Mouse (Mus musculus) adipocyte (in vitro differentiated cells): Measurements from ENCODE around the gene Sptbn4.
"Not testable (repeated sequence)": the region's sequence is repeated elsewhere in the genome, so short reads cannot be mapped to it uniquely, and the experiment has no call there.

Experiments
- DNase-seq: peaks from one replicate; pipeline ENCODE4 v3.0.0-alpha.2; 2016; ENCODE audit warnings: low spot score

Gene Sptbn4

GRCm38 (mm10) chr7:27447419-27448286 lies at the start of gene Sptbn4, which contains the start of gene Blvrb:
TSS of gene Sptbn4 (minus strand) at chr7:27447686.
TSS of gene Blvrb (plus strand) at chr7:27447978.
- DNase-seq: peak; percentile 97

DNA sequence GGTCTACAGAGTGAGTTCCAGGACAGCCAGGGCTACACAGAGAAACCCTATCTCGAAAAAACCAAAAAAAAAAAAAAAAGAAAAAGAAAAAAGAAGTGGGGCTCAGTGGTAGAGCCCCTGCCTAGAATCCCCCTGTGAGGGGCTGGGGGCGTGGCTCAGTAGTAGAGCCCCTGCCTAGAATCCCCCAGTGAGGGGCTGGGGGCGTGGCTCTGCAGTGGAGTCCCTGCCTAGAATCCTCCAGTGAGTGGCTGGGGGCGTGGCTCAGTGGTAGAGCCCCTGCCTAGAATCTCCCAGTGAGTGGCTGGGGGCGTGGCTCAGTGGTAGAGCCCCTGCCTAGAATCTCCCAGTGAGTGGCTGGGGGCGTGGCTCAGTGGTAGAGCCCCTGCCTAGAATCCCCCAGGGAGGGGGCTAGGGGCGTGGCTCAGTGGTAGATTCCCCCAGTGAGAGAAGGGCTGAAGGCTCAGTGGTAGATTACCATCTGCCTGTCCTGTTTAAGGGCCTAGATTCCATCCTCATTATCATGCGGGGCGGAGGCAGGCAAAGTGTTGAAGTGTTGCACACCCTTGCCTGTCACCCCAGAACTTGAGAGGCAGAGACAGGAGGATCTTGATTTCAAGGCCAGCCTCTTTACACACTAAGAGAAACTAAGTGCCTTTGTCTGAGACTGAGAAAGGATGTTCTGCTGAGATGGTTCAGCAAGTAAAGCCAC lies 47.3 kb upstream of the Sptbn4 start:
- not testable (repeated sequence) for DNase-seq

GRCm38 (mm10) chr7:27493450-27493849 lies 46.0 kb upstream of the Sptbn4 start:
- DNase-seq: no peak

DNA sequence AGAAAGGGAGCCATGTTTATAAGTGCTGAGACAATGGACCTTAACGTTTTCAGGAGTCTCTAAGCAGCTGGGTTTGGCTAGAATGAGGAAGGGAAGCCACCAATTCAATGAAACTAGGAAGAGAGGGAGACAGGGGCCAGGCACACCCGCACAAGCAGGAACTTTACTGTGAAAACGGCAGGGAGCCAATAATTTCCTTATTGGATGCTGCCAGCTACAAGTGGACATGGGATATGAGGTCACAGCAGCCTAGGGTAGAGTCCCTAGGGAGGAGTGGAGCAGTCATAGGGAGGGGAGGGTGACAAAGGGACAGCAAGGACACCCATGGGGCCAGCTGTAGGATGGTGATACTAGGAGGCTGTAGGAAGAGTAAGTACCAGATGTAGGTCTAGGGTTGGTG lies 45.5 kb upstream of the Sptbn4 start:
- no peak for DNase-seq

- DNase-seq: no peak
Measured at GRCm38 (mm10) chr7:27491856-27492255, 44.4 kb upstream of the Sptbn4 start.

GRCm38 (mm10) chr7:27490543-27491329 lies 43.2 kb upstream of the Sptbn4 start:
- peak; percentile 87 for DNase-seq

- no peak for DNase-seq
Measured at GRCm38 (mm10) chr7:27490227-27490542, 42.7 kb upstream of the Sptbn4 start.

- DNase-seq: no peak
Measured at GRCm38 (mm10) chr7:27489270-27489869, 41.9 kb upstream of the Sptbn4 start.

- DNase-seq: peak; percentile 54
Measured at GRCm38 (mm10) chr7:27487740-27488268, 40.3 kb upstream of the Sptbn4 start.

GRCm38 (mm10) chr7:27486770-27487697 lies 39.5 kb upstream of the Sptbn4 start, which contains the start of gene Sertad1:
TSS of gene Sertad1 (plus strand) at chr7:27486910.
- peak; percentile 97 for DNase-seq

DNA sequence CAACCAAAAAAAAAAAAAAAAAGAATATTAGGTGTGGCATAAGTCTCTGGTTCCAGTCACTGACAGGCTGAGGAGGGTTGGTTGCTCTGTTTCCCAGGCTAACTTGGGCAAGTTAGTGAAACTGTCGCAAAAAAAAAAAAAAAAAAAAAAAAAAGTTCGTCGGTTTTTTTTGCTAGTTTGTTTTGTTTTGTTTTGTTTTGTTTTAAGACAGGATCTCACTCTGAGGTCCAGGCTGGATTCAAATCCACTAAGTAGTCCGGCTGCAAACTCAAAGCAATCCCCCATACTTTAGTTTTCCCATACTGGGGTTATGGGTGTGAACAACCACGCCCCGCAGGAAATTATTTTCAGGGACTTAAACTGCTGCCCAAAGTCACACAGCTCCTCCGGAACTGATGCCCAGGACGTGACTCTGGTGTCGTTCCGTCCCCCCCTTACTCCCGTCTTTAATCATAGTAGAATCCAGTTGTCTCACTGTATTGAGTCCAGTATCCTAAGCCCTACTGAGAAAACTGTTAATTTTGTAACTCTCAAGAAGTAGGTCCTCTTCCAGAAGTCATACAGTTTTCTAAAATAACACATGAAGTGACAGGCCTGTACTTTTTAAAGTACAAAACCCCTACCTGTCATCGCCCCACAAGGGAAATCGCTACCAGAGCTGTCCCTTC lies 38.8 kb upstream of the Sptbn4 start:
- DNase-seq: peak; percentile 55

GRCm38 (mm10) chr7:27483860-27484259 lies 36.4 kb upstream of the Sptbn4 start:
- no peak for DNase-seq

DNA sequence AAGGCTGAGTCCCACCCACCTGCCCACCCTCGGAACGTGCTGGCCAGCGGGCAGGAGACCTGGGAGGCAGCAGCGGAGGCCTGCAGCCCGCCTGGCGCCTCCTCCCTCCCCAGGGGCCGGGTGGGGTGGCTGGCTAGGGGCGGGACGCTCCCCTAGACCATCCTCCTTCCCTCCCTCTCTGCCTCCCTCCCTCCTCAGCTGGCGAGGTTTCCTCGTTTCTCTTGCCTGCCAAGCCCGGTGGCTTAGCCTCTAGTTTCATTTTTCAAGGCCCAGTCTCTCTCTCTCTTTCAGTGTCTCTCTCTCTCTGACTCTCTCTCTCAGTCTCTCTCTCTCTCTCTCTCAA lies 34.1 kb upstream of the Sptbn4 start:
- peak; percentile 94 for DNase-seq

- peak; percentile 21 for DNase-seq
Measured at GRCm38 (mm10) chr7:27480927-27481626, 33.6 kb upstream of the Sptbn4 start.

GRCm38 (mm10) chr7:27480506-27480905 lies 33.0 kb upstream of the Sptbn4 start:
- no peak for DNase-seq

DNA sequence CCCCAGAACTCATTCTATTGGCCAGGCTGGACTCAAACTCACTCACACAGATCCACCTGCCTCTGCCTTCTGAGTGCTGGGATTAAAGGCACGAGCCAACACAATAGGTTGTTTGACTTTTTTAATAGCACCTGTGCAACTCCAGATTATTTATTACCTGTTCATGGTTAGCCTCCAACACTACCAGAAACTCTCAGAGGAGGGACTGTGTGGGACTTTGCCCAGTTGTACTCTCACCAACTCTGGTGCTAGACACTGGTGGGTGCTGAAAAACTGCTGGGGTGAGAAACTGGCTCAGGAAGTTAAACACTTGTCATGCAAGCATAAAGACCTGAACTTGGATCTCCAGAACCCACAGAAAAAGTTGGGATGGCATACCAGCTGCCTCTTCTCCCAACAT lies 32.3 kb upstream of the Sptbn4 start:
- DNase-seq: no peak

DNA sequence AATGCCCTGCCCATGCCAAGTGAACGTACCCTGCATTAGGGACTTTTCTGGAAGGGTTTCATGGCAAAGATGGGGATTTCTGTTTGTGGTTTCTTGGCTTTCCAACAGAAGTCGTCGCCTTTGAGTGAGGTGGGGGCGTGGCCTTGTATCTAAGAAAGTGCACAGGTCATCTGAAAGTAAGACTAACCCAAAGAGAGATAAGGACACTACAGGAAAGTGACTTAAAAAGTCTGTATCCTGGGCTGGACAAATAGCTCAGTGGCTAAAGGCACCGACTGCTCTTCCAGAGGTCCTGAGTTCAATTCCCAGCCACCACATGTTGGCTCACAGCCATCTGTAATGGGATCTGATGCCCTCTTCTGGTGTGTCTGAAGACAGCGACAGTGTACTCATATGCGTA lies 31.1 kb upstream of the Sptbn4 start:
- no peak for DNase-seq

- DNase-seq: no peak
Measured at GRCm38 (mm10) chr7:27476098-27476635, 28.7 kb upstream of the Sptbn4 start.

- no peak for DNase-seq
Measured at GRCm38 (mm10) chr7:27475596-27475995, 28.1 kb upstream of the Sptbn4 start.
